ENCODE assay signal across 8 mouse cellular contexts in the genomic region with DNA sequence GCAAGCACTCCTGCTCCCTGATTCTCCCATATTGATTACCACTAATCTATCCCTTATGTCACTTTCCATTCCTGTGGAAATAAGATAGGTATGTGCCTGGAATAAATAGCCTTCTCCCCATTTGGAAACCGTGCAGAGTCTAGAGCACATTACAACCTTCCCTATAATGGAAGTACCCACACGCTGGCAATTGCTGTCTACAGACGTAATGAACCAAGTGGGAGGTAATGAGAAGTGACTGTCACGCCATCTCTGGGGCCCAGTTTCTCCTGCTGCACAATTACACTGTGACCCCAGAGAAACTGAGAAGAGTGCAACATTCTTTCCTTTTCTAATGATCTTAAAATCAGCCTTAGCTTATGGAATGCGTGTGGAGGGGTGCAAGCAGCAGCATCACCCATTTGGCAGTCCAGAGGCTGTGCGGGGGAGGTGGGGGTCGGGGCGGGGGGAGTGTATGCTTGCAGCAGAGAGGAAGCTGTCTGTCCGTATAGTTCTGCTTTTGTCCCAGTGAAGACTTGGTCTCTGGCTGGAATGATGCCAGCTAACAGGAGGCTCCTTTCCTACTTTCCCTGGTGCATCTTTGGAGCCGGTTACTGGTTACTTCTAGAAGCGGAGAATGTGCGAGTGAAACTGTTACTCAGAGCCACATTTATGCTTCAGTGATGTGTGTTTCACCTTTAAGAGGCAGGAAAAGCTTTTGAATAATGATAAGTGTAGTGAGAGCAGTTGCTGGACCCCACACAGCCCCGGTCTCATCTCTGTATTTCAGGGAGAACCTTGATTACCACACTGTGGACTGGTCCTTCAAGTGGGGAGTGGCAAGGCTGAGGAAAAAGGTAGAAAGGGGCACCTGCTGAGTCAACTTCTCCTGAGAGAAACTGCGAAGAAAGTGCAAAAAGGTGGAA.
DNase-seq lines count a peak whose midpoint lies in the region; ATAC-seq lines count a peak whose summit lies in the region.
"Had no signal": no experiment of that assay in that cellular context is flagged by ENCODE, and none has a peak within 500 bp of the region (broad histone marks: within the 10 kb centered on the region; RNA-seq: fewer than 3 reads in every experiment).

No protein-coding gene starts in this region.

- no peaks in the 10 kb centered on the region for H3K9me3 ChIP-seq in embryonic facial prominence, embryonic 15.5 days (replicated peaks)

- no peaks in the 10 kb centered on the region for H3K27me3 ChIP-seq in embryonic facial prominence, embryonic 15.5 days

- no peaks in the 10 kb centered on the region for H3K36me3 ChIP-seq in embryonic facial prominence, embryonic 15.5 days

- no peak overlapping the region for H3K4me3 ChIP-seq in embryonic facial prominence, embryonic 15.5 days (replicated peaks)

- peaks cover 24% of the 10 kb centered on the region for H3K4me1 ChIP-seq in embryonic facial prominence, embryonic 15.5 days

- DNase-seq in layer of hippocampus, adult 9-11 months = peak; percentile 41
- DNase-seq in layer of hippocampus, postnatal 10 days (ENCODE audit: low spot score in 2 of 2) = no peak
- peak; percentile 20 for DNase-seq in kidney, postnatal 10 days
- peak; percentile 73 for DNase-seq in retina, postnatal 1 day
- DNase-seq in spleen, postnatal 36 days (ENCODE audit: low spot score in 2 of 2) = no peak
- DNase-seq in right cerebral cortex, postnatal 4 days = no peak

- peak overlapping the region; percentile 32 for H3K4me2 ChIP-seq in embryonic facial prominence, embryonic 15.5 days (replicated peaks)

- H3K27ac ChIP-seq in embryonic facial prominence, embryonic 15.5 days (replicated peaks) = peak overlapping the region; percentile 59
- H3K27ac ChIP-seq: macrophage had no signal

- no peak overlapping the region for H3K9ac ChIP-seq in embryonic facial prominence, embryonic 15.5 days

- ATAC-seq in embryonic facial prominence, embryonic 15.5 days (ENCODE audit: insufficient number of reproducible peaks, low FRiP score, low TSS enrichment, low read depth) = no peak

- 14% methylated on average over 14 of the region's 14 CpGs for WGBS in embryonic facial prominence, embryonic 15.5 days

Comparison
In these comparisons a context has a peak if more than half of its experiments do, and no peak if none do; other contexts are left out.
1. DNase-seq: peak in layer of hippocampus, adult 9-11 months (single experiment), kidney, postnatal 10 days (single experiment) and retina, postnatal 1 day (single experiment); none in layer of hippocampus, postnatal 10 days (0 of 2), spleen, postnatal 36 days (0 of 2) and right cerebral cortex, postnatal 4 days (single experiment).